Mouse (Mus musculus): ENCODE data around the gene Lrrc46. TPM values are rescaled to one million over a fixed set of nuclear protein-coding genes. Genes with fewer than 3 reads are reported as not detected.
A peak's percentile ranks its signal among the peaks of the same experiment; 100 is the strongest.

Lrrc46 gene
- polyA plus RNA-seq, 1 experiment from 2014 or later: 4.0 TPM

DNA sequence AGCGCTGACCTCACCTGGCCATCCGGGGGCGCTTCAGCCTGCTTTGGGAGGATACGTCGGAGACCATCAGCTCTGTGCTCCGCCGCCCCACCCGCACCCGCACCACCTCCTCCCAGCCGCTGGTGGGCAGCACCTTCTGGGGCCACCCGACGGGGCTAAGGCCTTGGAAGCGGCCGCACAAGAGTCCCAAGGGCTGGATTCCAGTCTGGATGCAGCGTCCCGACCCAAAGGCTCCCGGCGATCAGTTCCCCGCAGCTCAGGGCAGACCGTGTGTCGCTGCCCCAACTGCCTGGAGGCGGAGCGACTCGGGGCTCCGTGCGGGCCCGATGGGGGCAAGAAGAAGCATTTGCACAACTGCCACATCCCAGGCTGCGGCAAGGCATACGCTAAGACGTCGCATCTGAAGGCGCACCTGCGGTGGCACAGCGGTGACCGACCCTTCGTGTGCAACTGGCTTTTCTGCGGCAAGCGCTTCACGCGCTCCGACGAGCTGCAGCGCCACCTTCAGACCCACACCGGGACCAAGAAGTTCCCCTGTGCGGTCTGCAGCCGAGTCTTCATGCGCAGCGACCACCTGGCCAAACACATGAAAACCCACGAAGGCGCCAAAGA, 19.2 kb downstream of the Lrrc46 start:
- peak; percentile 36 for ATAC-seq
- H3K4me3 ChIP-seq (ENCODE audit: low read depth, low read length): peak overlapping the region; percentile 36
- H3K27me3 ChIP-seq (ENCODE audit: control insufficient read depth, insufficient read depth, low read depth, low read length): peaks cover 65% of the 10 kb centered on the region
- H3K4me2 ChIP-seq (ENCODE audit: low read length): peak overlapping the region; percentile 57
- H3K27ac ChIP-seq (ENCODE audit: low read length): no peak overlapping the region
- no peaks in the 10 kb centered on the region for H3K36me3 ChIP-seq (ENCODE audit: control insufficient read depth, insufficient read depth, low read length)
- under 1% methylated on average over 50 of the region's 50 CpGs for WGBS
- H3K4me1 ChIP-seq (ENCODE audit: control insufficient read depth, insufficient read depth, low read length): peaks cover 17% of the 10 kb centered on the region; the same call in 1 of the 2 replicates
- H3K9me3 ChIP-seq (replicated peaks; ENCODE audit: control insufficient read depth, low read length, poor library complexity, severe bottlenecking): no peaks in the 10 kb centered on the region
- H3K9ac ChIP-seq (ENCODE audit: low read depth, low read length): peak overlapping the region; percentile 39

DNA sequence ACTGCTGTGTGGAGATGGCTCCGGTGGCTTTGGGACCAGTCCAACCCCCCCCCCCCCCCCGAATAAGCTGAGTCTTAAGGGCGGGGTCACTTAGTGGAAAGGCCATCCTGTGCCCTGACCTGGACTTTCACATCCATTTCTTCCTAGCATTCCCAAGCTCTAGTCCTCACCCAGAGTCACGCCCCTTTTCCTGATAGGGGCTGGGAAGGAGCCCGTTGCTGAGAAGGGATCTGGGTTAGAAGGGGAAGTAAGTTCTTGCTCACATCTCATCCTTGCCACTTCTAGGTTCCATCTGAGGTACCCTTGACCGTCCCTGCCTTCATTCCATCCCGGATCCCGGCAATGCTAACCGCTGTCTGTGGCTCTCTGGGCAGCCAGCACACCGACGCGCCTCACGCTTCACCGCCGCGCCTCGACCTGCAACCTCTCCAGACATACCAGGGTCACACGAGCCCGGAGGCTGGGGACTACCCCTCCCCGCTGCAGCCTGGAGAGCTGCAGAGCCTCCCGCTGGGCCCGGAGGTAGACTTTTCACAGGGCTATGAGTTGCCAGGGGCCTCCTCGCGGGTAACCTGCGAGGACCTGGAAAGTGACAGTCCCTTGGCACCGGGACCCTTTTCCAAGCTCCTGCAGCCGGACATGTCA, 20.0 kb downstream of the Lrrc46 start:
- Histone ChIP-seq H3K4me2 (ENCODE audit: low read length) (peak overlapping the region; percentile 57; the same call in 1 of the 2 replicates), H3K4me1 (ENCODE audit: control insufficient read depth, insufficient read depth, low read length) (peaks cover 17% of the 10 kb centered on the region; the same call in 1 of the 2 replicates), H3K27me3 (ENCODE audit: control insufficient read depth, insufficient read depth, low read depth, low read length) (peaks cover 73% of the 10 kb centered on the region), H3K9me3 (replicated peaks; ENCODE audit: control insufficient read depth, low read length, poor library complexity, severe bottlenecking) (no peaks in the 10 kb centered on the region), H3K9ac (ENCODE audit: low read depth, low read length) (no peak overlapping the region), H3K4me3 (ENCODE audit: low read depth, low read length) (no peak overlapping the region; the same call in 1 of the 2 replicates), H3K27ac (ENCODE audit: low read length) (no peak overlapping the region), H3K36me3 (ENCODE audit: control insufficient read depth, insufficient read depth, low read length) (no peaks in the 10 kb centered on the region)
- ATAC-seq: 0 out of 2 replicates have a peak, but pooled peaks have one; percentile 37
- under 1% methylated on average over 26 of the region's 27 CpGs for WGBS

DNA sequence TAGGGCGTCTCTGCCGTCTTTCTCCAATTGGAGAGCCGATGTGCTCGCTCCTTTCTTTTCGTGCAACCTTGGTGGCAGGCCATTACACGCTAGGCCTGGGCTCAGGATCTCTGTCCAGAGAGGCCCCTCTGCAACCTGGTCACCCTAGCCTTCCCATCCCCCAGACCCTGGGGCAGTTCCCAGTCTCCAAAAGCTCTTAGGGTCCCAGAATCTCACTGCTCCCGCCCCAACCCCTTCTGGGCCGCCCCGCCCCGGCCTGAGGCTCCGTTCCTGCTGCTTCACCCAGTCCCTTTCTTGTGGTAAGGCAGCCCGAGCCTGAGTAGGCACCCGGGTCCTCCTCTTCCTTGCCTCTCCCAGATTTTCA, 21.9 kb downstream of the Lrrc46 start:
- Histone ChIP-seq H3K4me3 (ENCODE audit: low read depth, low read length) (no peak overlapping the region), H3K36me3 (ENCODE audit: control insufficient read depth, insufficient read depth, low read length) (no peaks in the 10 kb centered on the region), H3K9me3 (replicated peaks; ENCODE audit: control insufficient read depth, low read length, poor library complexity, severe bottlenecking) (no peaks in the 10 kb centered on the region), H3K9ac (ENCODE audit: low read depth, low read length) (no peak overlapping the region), H3K27ac (ENCODE audit: low read length) (no peak overlapping the region), H3K27me3 (ENCODE audit: control insufficient read depth, insufficient read depth, low read depth, low read length) (peaks cover 74% of the 10 kb centered on the region), H3K4me1 (ENCODE audit: control insufficient read depth, insufficient read depth, low read length) (peaks cover 15% of the 10 kb centered on the region; the same call in 1 of the 2 replicates), H3K4me2 (ENCODE audit: low read length) (no peak overlapping the region)
- 3% methylated on average over 13 of the region's 13 CpGs for WGBS
- no peak for ATAC-seq

DNA sequence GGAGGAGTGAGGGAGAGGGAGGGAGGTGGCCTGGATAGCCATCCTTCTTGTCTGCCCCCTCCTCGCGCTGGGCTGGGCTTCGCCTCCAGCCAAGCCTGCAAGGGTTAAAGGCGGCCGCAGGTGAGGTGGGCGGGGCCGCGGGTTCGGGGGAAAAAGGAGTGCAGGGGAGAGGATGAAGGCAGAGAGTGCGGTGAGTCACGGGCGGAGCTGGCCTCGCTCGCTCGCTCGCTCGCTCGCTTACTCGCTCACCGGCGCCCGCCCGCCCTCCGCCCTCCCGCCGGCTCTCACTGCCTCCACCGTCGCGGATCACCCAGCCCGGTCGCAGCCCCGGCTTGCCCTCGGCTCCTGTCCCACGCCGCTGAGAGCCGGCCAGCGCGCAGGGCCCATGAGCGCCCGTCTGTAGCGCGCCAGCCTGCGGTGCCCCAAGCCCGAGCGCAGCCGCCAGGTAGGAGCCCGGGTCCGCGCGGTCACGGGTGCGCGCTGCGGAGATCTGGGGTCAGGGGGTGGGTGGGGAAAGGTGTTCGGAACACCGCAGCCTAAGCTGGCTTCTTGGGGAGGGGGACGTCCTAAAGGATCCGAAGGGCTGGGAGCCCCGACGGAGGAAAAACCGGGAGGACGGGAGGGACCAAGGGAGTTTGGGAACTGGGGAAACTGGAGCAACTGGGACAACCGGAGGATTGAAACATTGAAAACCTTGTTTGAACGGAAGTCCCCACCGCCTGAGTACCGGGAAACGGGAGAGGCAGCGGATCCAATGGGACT, 22.4 kb downstream of the Lrrc46 start:
- WGBS: under 1% methylated on average over 52 of the region's 68 CpGs
- peak overlapping the region; percentile 44 for H3K4me2 ChIP-seq (ENCODE audit: low read length)
- no peak overlapping the region for H3K27ac ChIP-seq (ENCODE audit: low read length)
- peak overlapping the region; percentile 30 for H3K4me3 ChIP-seq (ENCODE audit: low read depth, low read length)
- peaks cover 15% of the 10 kb centered on the region; the same call in 1 of the 2 replicates for H3K4me1 ChIP-seq (ENCODE audit: control insufficient read depth, insufficient read depth, low read length)
- peaks cover 70% of the 10 kb centered on the region for H3K27me3 ChIP-seq (ENCODE audit: control insufficient read depth, insufficient read depth, low read depth, low read length)
- no peaks in the 10 kb centered on the region for H3K9me3 ChIP-seq (replicated peaks; ENCODE audit: control insufficient read depth, low read length, poor library complexity, severe bottlenecking)
- no peak overlapping the region; the same call in 1 of the 2 replicates for H3K9ac ChIP-seq (ENCODE audit: low read depth, low read length)
- no peaks in the 10 kb centered on the region for H3K36me3 ChIP-seq (ENCODE audit: control insufficient read depth, insufficient read depth, low read length)
- no peak for ATAC-seq

DNA sequence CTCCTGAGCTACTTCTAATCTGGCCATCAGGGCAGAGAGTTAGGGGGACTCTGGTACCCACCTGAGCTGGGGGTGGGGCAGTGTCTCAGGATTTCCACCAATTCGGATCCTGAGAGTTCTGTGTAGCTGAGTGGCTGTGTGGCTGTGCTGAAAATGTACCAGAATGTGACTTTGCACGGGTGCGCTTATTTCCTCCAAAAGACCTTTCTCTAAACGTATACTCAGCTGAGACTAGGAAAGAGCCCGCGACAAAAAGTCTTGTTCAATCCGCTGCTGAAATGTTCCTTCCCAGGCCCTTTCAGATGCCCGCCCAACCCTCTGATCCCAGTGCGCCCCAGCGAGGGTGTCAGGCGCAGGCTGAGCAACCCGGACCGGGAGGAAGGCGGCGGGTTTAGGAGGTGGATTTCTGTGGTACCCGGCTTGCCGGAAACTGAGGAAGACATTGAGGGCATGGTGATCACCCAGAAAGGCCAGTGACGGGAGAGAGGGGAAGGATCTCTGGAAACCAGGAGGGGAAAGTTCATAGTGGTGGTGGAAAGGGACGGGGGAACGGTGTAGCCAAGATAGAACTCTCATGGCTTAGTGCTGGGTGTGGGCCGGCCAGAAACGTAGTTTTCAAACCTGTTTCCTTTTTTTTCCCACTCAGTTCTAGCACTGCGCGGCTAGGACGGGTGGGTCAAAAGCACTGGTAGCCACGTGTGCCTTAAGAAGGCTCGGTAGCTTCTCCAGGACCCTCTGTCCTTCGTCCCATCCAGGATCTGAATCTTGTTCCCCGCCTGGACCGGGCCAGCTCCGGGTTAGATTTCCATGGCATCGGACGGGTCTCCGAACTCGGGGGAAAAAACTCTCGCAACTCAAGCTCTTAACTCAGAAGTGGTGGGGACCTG, 23.3 kb downstream of the Lrrc46 start:
- peaks cover 61% of the 10 kb centered on the region for H3K27me3 ChIP-seq (ENCODE audit: control insufficient read depth, insufficient read depth, low read depth, low read length)
- H3K4me1 ChIP-seq (ENCODE audit: control insufficient read depth, insufficient read depth, low read length): peaks cover 15% of the 10 kb centered on the region; the same call in 1 of the 2 replicates
- no peak for ATAC-seq
- H3K27ac ChIP-seq (ENCODE audit: low read length): no peak overlapping the region
- H3K9me3 ChIP-seq (replicated peaks; ENCODE audit: control insufficient read depth, low read length, poor library complexity, severe bottlenecking): no peaks in the 10 kb centered on the region
- no peaks in the 10 kb centered on the region for H3K36me3 ChIP-seq (ENCODE audit: control insufficient read depth, insufficient read depth, low read length)
- H3K4me2 ChIP-seq (ENCODE audit: low read length): peak overlapping the region; percentile 44
- no peak overlapping the region for H3K9ac ChIP-seq (ENCODE audit: low read depth, low read length)
- WGBS: 1% methylated on average over 36 of the region's 36 CpGs
- H3K4me3 ChIP-seq (ENCODE audit: low read depth, low read length): peak overlapping the region; percentile 30

DNA sequence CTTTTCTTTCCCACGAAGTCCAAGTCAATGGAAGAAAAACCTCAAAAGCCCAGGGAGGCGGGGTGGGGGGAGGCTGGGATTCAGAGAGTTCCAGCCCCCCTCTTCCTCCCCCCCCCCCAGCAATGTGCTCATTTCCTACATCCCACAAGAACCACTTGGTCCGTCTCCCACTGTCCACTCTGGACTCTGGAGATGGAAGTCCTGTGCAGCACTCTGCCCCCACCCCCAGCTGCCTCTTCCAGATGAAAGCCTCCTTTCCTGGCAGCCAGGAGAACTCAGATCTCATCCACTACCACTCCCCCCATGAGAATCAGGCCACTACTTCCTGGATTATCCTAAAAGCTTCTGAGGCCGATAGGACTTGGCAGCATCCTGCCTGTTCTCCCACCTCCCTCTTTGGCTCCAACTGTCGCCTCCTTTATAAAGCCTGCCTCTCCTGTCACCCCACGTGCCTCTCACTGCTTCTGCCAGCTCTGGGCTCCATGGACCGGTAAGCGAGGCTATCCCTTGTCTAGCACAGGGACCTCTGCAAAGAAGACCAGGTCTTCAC, 28.0 kb downstream of the Lrrc46 start, which contains the start of gene Sp6:
Gene Sp6, plus strand, starts transcription at position 274 of the 550 bp plus-strand sequence.
- WGBS: 24% methylated on average over 7 of the region's 8 CpGs
- no peak within 1 kb of the TSS for H3K4me3 ChIP-seq (ENCODE audit: low read depth, low read length)

DNA sequence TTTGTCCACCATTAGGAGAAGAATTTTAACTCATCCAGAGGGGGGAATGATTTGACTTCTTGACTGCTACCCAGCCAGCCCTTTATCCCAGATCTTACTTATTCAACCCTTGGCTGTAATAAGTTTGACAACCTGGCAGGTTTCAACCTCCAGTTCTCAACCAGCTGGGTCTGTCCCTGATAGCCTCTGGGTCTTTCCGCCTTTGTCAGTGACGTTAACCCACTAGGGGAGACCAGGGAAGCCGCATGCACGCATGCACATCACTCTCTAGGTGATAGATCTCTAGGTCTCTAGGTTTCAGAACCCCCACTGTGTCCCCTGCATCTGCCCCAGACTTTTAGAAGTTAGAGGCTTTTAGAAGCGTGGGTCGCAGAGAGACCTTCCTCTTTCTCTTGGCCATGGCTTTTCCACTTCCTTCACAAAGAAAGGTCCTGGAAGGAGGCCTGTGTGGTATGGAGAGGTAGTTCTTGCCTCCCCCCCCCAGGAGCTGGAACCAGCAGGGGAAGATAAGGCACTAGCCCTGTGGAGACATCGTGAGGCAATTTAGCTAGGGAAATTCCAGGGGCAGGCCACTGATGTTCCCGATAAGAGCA, 31.9 kb downstream of the Lrrc46 start:
- no peak overlapping the region for H3K4me3 ChIP-seq (ENCODE audit: low read depth, low read length)
- no peaks in the 10 kb centered on the region for H3K9me3 ChIP-seq (replicated peaks; ENCODE audit: control insufficient read depth, low read length, poor library complexity, severe bottlenecking)
- H3K4me1 ChIP-seq (ENCODE audit: control insufficient read depth, insufficient read depth, low read length): no peaks in the 10 kb centered on the region
- H3K4me2 ChIP-seq (ENCODE audit: low read length): no peak overlapping the region
- H3K27me3 ChIP-seq (ENCODE audit: control insufficient read depth, insufficient read depth, low read depth, low read length): peaks cover 1% of the 10 kb centered on the region
- no peak overlapping the region for H3K27ac ChIP-seq (ENCODE audit: low read length)
- no peak for ATAC-seq
- H3K36me3 ChIP-seq (ENCODE audit: control insufficient read depth, insufficient read depth, low read length): no peaks in the 10 kb centered on the region
- no peak overlapping the region for H3K9ac ChIP-seq (ENCODE audit: low read depth, low read length)
- 70% methylated on average over 8 of the region's 8 CpGs for WGBS

More for the DNA sequence above, 28.0 kb downstream of the Lrrc46 start, which contains the start of gene Sp6:
- Histone ChIP-seq H3K9me3 (replicated peaks; ENCODE audit: control insufficient read depth, low read length, poor library complexity, severe bottlenecking) (no peaks in the 10 kb centered on the region), H3K27me3 (ENCODE audit: control insufficient read depth, insufficient read depth, low read depth, low read length) (peaks cover 23% of the 10 kb centered on the region), H3K36me3 (ENCODE audit: control insufficient read depth, insufficient read depth, low read length) (no peaks in the 10 kb centered on the region), H3K4me1 (ENCODE audit: control insufficient read depth, insufficient read depth, low read length) (no peaks in the 10 kb centered on the region), H3K9ac (ENCODE audit: low read depth, low read length) (no peak within 1 kb of the TSS), H3K4me2 (ENCODE audit: low read length) (no peak within 1 kb of the TSS), H3K27ac (ENCODE audit: low read length) (no peak within 1 kb of the TSS)
- no peak for ATAC-seq
